Mouse (Mus musculus) kidney, adult 2 months (tissue): Measurements from ENCODE around the gene Sh2b3.

Experiments used
- CTCF ChIP-seq: fragments of 200-500 bp; conservative IDR thresholded peaks from 2 replicates; pipeline ENCODE4 v1.5.1; 2011; ENCODE audit warnings: low read depth, mild to moderate bottlenecking, control low read depth, low read length, moderate library complexity, mixed read lengths; ENCODE audit not compliant: insufficient read depth, insufficient read length
- POLR2A ChIP-seq: fragments of 200-500 bp; IDR thresholded peaks from one replicate; pipeline ENCODE4 v1.6.1; 2011; ENCODE audit warnings: low read depth, low read length, control low read depth

- no peak for TF ChIP-seq POLR2A
- no peak for TF ChIP-seq CTCF
Observed at GRCm38 (mm10) chr5:121864330-121864729, 26.9 kb upstream of the Sh2b3 start.
